Mouse (Mus musculus) forebrain, embryonic 10.5 days (tissue): ENCODE measurements around the gene Spata4. TPM values are rescaled to one million over a fixed set of nuclear protein-coding genes. Genes with fewer than 3 reads are reported as not detected.

Experiments used
- DNase-seq: peaks from one replicate; pipeline ENCODE4 v3.0.0-alpha.2; 2017; ENCODE audit warnings: low spot score; ENCODE audit errors: extremely low spot score
- H3K27ac ChIP-seq: fragments of 300-500 bp; sonication (generic); 2 replicates; pipeline ENCODE4 v1.5.1; 2016; ENCODE audit warnings: mild to moderate bottlenecking
- H3K27me3 ChIP-seq: fragments of 300-500 bp; sonication (generic); 2 replicates; pipeline ENCODE4 v1.6.1; 2016; ENCODE audit warnings: mild to moderate bottlenecking; ENCODE audit not compliant: poor library complexity, severe bottlenecking
- H3K36me3 ChIP-seq: fragments of 300-500 bp; sonication (generic); replicated peaks from 2 replicates; pipeline ENCODE4 v1.6.1; 2016; ENCODE audit warnings: mild to moderate bottlenecking, moderate library complexity
- H3K4me1 ChIP-seq: fragments of 300-500 bp; sonication (generic); 2 replicates; pipeline ENCODE4 v1.6.1; 2016
- H3K4me3 ChIP-seq: fragments of 300-500 bp; sonication (generic); 2 replicates; pipeline ENCODE4 v1.5.1; 2016; ENCODE audit warnings: mild to moderate bottlenecking, moderate library complexity
- H3K9me3 ChIP-seq: fragments of 300-500 bp; sonication (generic); 2 replicates; pipeline ENCODE4 v1.6.1; 2016; ENCODE audit warnings: mild to moderate bottlenecking, moderate library complexity
- WGBS: fragments of 180-500 bp; shearing (Covaris S2); methylation state at CpG from one replicate; pipeline ENCODE4 v1.1.7; 2016; 5-methylcytosine and 5-hydroxymethylcytosine counted together
- polyA plus RNA-seq: library from polyadenylated mRNA; unstranded; fragments of >200 nt; fragmentation: Nextera tagmentation; extraction: Ambion mirVana; gene quantifications from 2 replicates; pipeline ENCODE4 v1.2.1, GENCODE M21; 2016

Gene Spata4
- not detected in 2 replicates for polyA plus RNA-seq

DNA sequence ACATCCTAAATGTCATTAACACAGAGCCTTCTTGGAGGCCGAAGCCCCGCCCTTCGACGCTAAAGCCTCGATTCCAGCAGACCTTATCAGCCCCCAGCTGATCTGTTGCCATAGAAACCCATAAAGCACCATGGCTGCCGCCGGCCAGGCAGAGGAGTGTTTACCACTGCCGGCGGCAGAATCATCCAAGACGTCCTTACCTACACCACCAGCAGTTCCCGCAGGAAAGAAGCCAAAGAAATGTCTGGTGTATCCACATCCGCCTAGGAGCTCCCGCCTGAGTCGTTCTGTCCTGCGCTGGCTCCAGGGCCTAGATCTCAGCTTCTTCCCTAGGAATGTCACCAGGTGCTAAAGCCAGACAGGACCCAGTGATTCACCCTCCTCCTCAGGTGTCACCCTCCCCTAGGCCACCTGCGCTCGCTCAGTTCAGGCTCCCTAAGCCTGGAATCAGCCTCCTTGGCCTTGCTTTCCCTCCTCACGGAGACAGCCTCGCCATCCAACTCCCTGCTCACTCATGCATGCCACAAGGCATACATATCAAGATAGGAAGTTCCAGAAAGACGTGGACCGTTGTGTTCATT lies at the start of gene Spata4:
TSS of gene Spata4 (plus strand) at position 111 of the 581 bp plus-strand sequence.
- H3K4me3 ChIP-seq = peak within 1 kb of the TSS; percentile 54
- no peaks in the 10 kb centered on the region for H3K27me3 ChIP-seq
- peak within 1 kb of the TSS; percentile 69 for H3K27ac ChIP-seq
- DNase-seq = peak; percentile 55
- no peaks in the 10 kb centered on the region for H3K9me3 ChIP-seq
- H3K36me3 ChIP-seq = no peaks in the 10 kb centered on the region
- WGBS = 7% methylated on average over 21 of the region's 21 CpGs
- peaks cover 9% of the 10 kb centered on the region for H3K4me1 ChIP-seq

DNA sequence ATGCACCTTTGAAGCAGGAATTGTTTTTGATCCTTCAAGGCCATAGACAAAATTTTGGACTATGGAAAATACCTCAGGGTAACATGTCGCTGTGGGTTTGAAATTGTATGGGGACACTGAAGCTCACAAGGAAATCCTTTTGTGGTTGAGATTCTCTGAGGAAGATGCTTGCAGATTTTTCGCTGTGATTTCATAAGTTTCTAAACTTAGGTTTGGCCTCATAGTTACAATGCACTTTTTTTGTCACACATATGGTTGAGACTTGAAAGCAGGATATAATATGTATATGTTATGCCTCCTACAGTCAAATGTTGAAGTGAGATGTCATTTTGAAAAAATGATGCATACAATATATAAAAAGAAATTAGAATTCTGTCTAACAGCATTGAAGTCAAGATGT lies 45.7 kb upstream of the Spata4 start:
- H3K4me1 ChIP-seq = no peaks in the 10 kb centered on the region
- no peaks in the 10 kb centered on the region for H3K9me3 ChIP-seq
- H3K36me3 ChIP-seq = no peaks in the 10 kb centered on the region
- WGBS = 86% methylated on average over 2 of the region's 2 CpGs
- H3K4me3 ChIP-seq = no peak overlapping the region
- DNase-seq = no peak
- H3K27me3 ChIP-seq = no peaks in the 10 kb centered on the region
- no peak overlapping the region for H3K27ac ChIP-seq

DNA sequence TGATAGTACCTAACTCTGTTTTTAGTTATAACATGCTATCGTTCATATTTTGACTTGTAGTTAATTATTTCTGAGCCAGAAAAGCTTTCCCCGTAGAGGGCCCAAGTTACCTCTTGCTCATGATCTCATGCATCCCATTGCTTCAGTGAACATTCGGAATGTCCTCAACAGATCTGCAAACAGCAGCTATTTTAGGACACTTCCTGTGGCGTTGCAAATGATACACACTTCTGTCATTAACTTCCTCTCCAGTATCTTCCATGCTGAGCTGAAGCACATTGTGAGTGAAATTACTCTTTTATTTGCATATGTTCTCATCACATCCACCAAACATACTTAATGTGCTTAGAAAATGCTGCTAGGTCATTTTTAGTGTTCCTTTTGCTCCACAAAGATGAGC lies 38.4 kb upstream of the Spata4 start:
- Histone ChIP-seq H3K4me3 (no peak overlapping the region), H3K9me3 (no peaks in the 10 kb centered on the region), H3K36me3 (no peaks in the 10 kb centered on the region), H3K27ac (no peak overlapping the region), H3K4me1 (no peaks in the 10 kb centered on the region), H3K27me3 (no peaks in the 10 kb centered on the region)
- WGBS = 83% methylated on average over 4 of the region's 4 CpGs
- no peak for DNase-seq

DNA sequence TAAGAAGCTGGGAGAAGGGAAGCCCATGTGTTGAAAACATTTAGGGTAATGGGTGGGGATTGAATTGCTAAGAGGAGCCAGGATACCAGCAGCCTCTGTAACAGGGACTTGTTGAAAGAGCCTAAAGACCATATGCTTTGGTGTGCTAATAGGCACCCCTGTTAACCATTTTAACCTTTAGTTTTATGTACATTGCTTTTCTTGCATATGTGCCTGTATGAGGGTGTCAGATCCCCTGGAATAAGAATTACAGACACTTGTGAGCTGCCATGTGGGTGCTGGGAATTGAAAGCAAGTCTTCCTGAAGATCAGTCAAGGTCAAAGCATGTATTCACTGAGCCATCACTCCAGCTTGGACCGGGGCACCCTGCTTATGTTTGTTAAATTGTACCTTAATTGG lies 35.4 kb upstream of the Spata4 start:
- no peaks in the 10 kb centered on the region for H3K4me1 ChIP-seq
- H3K27me3 ChIP-seq = no peaks in the 10 kb centered on the region
- no peak for DNase-seq
- WGBS = 94% methylated on average over 1 of the region's 1 CpGs
- no peak overlapping the region for H3K27ac ChIP-seq
- H3K4me3 ChIP-seq = no peak overlapping the region
- H3K36me3 ChIP-seq = no peaks in the 10 kb centered on the region
- H3K9me3 ChIP-seq = no peaks in the 10 kb centered on the region

DNA sequence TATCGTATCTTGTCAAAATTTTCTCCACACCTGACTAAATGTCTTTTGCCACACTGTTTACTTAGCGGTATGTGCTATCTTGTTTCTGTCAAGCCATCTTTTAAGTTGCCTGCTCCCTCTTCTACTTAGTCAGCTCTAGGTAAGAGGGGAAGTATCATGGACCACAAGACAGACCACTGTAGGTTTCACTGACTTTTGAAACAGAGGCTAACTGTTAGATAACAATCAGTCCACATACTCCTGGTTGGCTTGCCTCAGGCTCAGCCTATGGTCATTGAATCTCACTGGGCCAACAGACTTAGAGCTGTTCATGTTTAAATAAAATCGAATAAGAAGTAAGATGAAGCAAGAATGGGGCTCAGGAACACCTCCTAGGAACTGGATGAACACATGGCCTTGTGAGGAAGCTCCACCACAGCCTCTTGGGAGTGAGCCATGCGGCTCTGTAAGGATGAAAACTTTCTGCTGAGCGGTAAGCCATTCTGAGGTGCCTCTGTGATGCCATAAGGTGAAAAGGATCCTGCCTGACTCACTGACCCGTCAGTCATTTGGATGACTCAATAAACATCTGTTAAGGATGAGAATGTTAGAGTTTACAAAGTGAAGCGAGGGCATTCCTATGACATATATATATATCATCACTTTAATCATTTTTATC lies 34.8 kb upstream of the Spata4 start:
- Histone ChIP-seq H3K27me3 (no peaks in the 10 kb centered on the region), H3K4me1 (no peaks in the 10 kb centered on the region), H3K4me3 (no peak overlapping the region), H3K27ac (no peak overlapping the region), H3K9me3 (no peaks in the 10 kb centered on the region), H3K36me3 (no peaks in the 10 kb centered on the region)
- no peak for DNase-seq
- 89% methylated on average over 7 of the region's 7 CpGs for WGBS

DNA sequence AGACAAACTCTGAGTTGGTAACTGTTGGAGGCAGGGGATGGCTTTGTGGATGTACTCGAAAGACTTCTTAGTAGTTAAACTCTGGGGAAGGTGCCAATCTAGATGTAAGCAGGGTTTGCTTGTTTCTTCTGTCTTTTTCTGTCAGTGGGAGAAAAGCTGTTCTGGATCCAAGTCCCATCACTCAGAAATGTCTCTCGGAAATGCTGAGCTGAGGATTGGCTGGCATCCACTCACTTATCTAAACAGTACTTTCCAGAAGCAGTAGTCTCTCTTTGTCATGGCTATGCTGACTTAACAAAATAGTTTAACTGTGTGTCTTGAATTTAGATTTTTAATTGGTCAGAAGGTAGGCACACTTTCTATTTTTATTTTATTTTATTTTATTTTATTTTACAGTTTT lies 33.4 kb upstream of the Spata4 start:
- 92% methylated on average over 2 of the region's 2 CpGs for WGBS
- no peaks in the 10 kb centered on the region for H3K4me1 ChIP-seq
- no peak overlapping the region for H3K27ac ChIP-seq
- H3K27me3 ChIP-seq = no peaks in the 10 kb centered on the region
- no peaks in the 10 kb centered on the region for H3K36me3 ChIP-seq
- H3K4me3 ChIP-seq = no peak overlapping the region
- no peak for DNase-seq
- H3K9me3 ChIP-seq = no peaks in the 10 kb centered on the region

DNA sequence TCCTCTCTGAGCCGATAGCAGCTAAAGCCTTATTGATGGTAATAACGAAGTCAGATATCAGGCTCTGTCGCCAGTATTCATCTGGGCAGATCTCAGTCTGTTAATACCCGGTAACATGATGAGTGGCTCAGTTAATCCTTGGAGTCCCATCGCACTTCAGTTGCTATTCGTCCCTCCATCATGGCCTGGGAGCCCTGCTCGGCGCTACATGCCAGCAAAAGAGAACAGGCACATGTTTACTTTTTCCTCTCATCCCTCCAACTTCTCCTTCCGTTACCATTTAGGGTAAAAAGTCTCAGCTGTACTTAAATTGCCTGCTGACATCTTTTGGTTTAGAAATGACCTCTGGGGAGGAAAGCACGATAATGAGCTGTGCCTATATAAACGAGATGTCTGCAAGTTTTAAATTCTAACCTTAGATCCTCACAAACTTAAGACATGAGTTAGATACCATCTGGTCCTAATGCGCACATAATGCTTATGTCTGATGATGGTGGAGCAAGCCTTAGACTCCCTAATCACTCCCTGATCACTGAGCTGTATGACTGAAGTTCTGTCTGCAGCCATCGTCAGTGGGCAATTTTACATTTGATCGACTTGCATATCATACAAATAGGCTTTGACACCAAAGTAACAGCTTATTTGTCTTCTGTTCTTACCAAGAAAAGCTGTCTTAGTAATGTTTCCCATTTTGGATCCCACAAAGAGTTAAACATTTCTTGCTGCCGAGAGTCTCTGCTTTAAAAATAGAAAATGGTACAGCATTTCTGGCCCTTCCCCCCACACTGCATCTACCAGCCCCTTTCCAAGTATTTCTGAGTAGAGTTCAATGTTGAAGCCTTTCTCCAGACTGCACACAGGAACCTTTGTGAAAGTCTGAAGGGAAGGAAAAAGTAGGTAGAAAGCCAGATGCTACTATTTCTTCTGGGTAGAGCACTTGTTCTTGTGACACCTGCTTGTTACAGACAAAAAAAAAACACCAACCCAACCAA lies 29.7 kb upstream of the Spata4 start:
- Histone ChIP-seq H3K36me3 (no peaks in the 10 kb centered on the region), H3K27me3 (no peaks in the 10 kb centered on the region), H3K9me3 (no peaks in the 10 kb centered on the region), H3K27ac (no peak overlapping the region), H3K4me3 (no peak overlapping the region), H3K4me1 (no peaks in the 10 kb centered on the region)
- WGBS = 81% methylated on average over 15 of the region's 15 CpGs
- DNase-seq = no peak

DNA sequence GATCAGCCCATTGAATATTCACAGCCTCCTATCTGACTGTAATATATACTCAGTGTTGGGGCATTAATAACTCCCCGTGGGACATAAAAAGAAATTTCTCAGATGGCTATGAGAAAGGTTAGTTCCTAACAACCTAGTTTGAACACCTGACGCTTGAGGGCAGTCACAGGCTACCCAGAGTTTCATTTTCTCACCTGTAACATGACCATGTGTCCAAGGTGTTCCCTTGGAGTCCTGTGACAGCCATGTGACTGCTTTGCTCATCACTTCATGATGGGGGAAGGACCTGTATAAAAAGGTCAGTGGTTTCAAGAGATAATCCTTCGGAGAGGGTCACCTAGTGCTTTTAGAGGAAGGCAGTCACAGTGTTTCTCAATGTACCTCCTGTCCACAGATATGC lies 19.1 kb upstream of the Spata4 start:
- Histone ChIP-seq H3K9me3 (no peaks in the 10 kb centered on the region), H3K4me3 (no peak overlapping the region), H3K4me1 (no peaks in the 10 kb centered on the region), H3K27ac (no peak overlapping the region), H3K36me3 (no peaks in the 10 kb centered on the region), H3K27me3 (no peaks in the 10 kb centered on the region)
- no peak for DNase-seq
- WGBS = 86% methylated on average over 3 of the region's 3 CpGs

DNA sequence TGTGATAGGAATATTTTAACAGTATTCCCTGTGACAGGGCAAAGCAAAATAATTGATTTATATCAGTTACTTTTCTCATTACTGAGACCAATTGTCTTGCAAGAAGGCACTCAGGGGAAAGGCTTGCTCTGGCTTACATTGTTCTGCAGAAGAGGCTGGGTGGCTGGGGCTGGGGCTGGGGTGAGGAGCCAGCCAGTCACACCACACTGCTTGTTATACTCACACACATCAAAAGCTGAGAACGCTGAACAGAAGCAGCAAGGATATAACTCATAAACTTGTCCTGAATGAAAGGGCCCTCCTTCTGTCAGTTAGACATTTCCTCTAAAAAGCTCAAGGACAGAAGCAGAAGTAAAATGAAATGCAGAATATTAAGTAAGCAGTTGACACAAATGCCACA lies 17.7 kb upstream of the Spata4 start:
- Histone ChIP-seq H3K4me3 (no peak overlapping the region), H3K27me3 (no peaks in the 10 kb centered on the region), H3K9me3 (no peaks in the 10 kb centered on the region), H3K4me1 (no peaks in the 10 kb centered on the region), H3K27ac (no peak overlapping the region), H3K36me3 (no peaks in the 10 kb centered on the region)
- 78% methylated on average over 1 of the region's 1 CpGs for WGBS
- no peak for DNase-seq

DNA sequence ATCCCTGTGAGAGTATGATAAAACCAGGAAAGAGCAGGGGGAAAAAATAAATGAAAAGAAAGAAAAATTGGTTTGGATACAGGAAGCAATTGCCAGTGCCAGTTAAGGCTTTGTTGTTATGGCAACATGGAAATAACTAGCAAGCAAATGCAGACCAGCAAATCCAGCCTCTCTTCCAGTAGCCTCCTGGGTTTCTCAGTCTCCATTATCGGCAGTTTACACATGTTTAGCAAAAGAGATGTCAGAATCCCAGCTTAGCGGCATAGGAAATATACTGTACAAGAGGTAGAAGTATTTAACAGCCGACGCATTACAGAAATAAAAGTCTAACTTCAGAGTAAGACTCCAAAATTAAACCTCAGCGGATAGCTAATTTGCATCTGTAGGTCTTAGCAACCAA lies 5.9 kb upstream of the Spata4 start:
- DNase-seq = no peak
- Histone ChIP-seq H3K27ac (no peak overlapping the region), H3K4me3 (no peak overlapping the region), H3K4me1 (peaks cover 7% of the 10 kb centered on the region; the same call in 1 of the 2 replicates), H3K9me3 (no peaks in the 10 kb centered on the region), H3K27me3 (no peaks in the 10 kb centered on the region), H3K36me3 (no peaks in the 10 kb centered on the region)
- 92% methylated on average over 5 of the region's 5 CpGs for WGBS

DNA sequence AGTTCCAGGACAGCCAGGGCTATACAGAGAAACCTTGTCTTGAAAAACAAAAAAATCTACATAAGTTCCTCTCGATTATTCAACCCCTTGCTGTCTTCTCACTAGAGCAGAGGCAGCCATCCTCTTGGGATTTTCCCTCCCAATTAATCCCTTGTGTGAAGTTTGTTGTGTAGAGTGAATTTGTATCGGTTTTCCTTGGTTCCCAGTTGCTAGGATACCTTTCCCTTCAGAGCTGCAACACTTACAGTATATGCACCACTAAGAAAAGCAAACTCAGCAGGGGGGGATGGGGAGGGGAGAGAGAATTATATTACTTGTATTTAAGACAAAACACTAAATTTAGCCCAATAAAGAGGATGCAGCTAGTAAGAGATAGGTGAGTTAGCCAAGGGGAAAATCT lies 4.5 kb upstream of the Spata4 start:
- no peak for DNase-seq
- Histone ChIP-seq H3K27me3 (no peaks in the 10 kb centered on the region), H3K27ac (no peak overlapping the region), H3K36me3 (no peaks in the 10 kb centered on the region), H3K4me1 (peaks cover 15% of the 10 kb centered on the region), H3K9me3 (no peaks in the 10 kb centered on the region), H3K4me3 (no peak overlapping the region)
- 78% methylated on average over 2 of the region's 2 CpGs for WGBS

DNA sequence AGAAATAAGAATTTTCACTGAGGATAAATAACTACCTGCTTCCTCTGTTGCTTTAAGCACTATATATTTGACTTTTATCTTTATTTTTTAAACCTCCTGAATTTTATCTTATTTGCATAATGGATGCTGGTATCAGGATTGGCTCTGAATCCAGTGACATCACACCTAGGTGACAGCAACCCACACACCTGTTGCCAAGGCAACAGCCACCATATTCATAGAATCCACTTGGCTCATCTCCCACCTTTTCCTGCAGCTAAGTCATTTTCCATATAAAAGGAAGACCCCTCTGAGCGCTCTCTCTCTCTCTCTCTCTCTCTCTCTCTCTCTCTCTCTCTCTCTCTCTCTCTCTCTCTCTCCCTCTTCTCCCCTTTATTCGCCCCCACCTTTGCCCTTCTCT lies 3.6 kb upstream of the Spata4 start:
- Histone ChIP-seq H3K36me3 (no peaks in the 10 kb centered on the region), H3K9me3 (no peaks in the 10 kb centered on the region), H3K27ac (no peak overlapping the region), H3K27me3 (no peaks in the 10 kb centered on the region), H3K4me3 (no peak overlapping the region), H3K4me1 (peaks cover 16% of the 10 kb centered on the region)
- no peak for DNase-seq
- 94% methylated on average over 2 of the region's 2 CpGs for WGBS

DNA sequence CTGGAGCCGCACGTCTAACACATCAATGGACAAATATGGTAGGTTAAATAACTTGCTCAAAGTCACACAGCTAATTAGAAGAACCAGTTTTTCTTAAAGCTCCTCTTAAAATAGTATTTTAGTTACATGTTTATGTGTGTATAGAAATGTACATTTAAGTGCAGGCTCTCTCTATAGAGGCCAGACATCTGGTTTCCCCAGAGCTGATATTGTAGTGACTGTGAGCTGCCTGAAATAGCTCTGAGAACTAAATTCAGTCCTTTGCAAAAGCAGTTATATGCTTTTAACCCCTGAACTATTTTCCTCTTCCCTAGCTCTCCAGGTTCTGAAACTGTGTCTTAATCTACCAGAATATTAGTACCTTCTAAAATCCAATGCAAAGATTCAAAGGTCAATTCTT lies 3.2 kb upstream of the Spata4 start:
- WGBS = 94% methylated on average over 2 of the region's 2 CpGs
- no peak for DNase-seq
- peaks cover 16% of the 10 kb centered on the region for H3K4me1 ChIP-seq

More for the DNA sequence above, 3.2 kb upstream of the Spata4 start:
- Histone ChIP-seq H3K9me3 (no peaks in the 10 kb centered on the region), H3K27ac (no peak overlapping the region), H3K4me3 (no peak overlapping the region), H3K27me3 (no peaks in the 10 kb centered on the region), H3K36me3 (no peaks in the 10 kb centered on the region)
